Mouse (Mus musculus) frontal cortex, postnatal 10 days (tissue): ENCODE measurements around the gene Ddx19b.
"Not testable (repeated sequence)": the region's sequence is repeated elsewhere in the genome, so short reads cannot be mapped to it uniquely, and the experiment has no call there.

ENCODE experiments used
- DNase-seq, 2 experiments: peaks; one replicate each; pipeline ENCODE4 v3.0.0; 2022; ENCODE audit warnings: low spot score in 2 of 2, mixed read lengths in 1 of 2

Ddx19b gene

DNA sequence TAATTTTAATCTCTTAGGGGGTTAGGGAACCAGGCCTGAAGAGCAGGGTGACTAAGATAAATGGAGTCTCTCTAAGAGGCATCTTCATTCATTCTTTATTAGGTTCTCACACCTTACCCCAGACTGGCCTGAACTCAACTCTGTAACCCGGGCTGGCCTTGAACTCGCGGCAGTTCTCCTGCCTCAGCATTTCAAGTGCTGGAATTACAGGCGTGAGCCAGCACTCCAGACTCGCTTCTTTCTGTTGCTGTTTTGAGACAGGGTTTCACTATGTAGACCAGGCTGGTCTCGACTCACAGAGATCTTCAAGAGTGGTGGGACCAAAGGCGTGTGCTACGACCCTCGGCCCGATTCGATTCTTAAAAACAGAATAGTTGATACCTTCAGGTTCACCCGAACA is 2.7 kb upstream of the Ddx19b start:
- no peak for DNase-seq

- DNase-seq: peak; percentile 98 to 99
Measured at GRCm38 (mm10) chr8:111033482-111034215, 2.1 kb upstream of the Ddx19b start.

DNA sequence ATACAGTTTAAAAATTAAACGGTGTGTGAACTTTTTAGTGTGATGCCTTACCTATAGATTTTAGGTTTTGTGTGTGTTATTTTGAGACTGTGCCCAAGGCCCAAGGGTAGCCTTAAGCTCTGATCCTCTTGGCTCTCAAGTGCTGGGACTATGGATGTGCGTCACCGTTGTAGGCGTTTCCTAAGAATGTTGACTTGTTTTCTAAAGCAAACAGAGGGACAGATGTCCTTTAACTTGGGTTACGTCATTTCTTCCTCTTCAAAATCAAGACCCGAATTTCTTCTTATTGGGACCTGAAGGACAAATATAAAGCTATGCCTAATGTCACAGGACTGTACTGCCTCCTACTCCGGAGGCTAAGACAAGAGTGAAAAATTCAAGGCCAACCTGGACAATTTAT is 1.4 kb upstream of the Ddx19b start, which contains the start of gene Aars:
Aars (plus strand) TSS at position 229 of the 400 bp plus-strand sequence.
- no peak for DNase-seq

- DNase-seq: no peak
Measured at GRCm38 (mm10) chr8:111030045-111030444, 1.5 kb downstream of the Ddx19b start.

GRCm38 (mm10) chr8:111029589-111029988 is 2.0 kb downstream of the Ddx19b start:
- no peak for DNase-seq

DNA sequence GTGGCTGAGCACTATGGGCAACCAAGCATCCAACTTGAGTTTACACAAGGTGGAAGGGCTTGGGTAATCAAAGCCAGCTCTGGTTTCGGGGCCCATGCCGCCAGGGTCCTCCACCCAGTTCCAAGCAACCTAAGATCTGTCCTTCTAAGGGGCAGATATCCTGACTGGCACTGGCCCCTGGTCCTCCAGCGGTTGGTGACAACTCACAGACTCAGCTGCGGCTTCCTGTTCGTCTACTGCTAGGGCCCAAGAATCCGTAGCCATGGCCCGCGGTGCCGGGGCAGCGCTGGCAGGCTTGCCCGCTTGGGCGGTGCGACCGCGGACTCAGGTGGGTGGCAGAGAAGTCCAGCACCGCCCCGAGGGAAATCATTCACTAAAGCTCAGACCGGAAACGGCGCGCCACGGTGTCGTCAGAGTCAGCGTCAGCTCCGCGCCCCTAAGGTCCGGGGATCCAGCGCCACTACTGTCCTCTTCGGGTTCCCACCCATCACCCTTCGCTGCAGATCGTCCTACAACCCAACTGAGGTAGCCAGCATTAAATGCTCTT is 4.1 kb downstream of the Ddx19b start:
- DNase-seq: peak; percentile 79 to 83

DNA sequence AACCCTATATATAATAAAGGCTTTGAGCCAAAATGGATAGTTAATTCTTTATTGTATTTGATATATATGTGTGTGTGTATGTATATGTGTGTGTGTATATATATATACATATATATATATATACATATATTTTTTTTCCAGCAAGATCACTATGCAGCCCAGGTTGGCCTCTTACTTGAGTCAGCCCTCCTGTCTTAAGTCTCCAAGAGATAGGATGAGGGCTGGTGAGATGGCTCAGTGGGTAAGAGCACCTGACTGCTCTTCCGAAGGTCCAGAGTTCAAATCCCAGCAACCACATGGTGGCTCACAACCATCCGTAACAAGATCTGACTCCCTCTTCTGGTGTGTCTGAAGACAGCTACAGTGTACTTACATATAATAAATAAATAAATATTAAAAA is 4.9 kb downstream of the Ddx19b start:
- DNase-seq: not testable (repeated sequence)

DNA sequence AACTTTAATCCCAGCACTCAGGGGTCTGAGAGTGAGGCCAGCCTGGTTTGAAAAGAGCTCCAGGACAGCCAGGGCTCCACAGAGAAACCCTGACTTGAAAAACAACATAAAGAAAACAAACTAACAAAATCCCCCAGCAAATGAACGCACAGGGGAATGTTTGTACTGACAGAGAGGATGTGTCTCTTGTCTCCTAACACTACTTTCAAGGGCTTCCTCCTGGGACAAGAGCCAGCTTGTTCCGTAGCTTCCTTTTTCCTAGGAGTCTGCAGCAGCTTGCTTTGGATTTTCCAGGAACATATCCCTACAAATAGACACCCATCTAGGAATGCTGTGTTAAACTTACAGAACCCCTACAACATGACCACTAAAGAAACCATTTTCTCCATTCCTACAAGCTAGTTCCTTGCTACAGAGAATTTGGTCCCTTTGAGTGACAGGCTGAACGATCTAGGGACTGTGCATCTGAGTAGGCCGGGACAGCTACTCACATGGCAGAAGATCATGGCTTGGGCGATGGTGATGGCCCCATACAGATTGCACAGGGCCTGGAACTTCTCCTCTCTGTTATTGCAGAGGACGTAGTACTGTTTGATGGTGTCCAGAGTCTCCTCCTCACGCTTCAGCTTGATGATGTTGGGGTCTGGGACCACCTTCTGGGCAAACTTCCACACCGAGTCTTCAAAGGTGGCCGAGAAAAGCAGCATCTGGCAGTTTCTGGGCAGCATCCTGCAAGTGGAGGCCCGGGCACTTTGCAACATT is 21.1 kb downstream of the Ddx19b start:
- not testable (repeated sequence) for DNase-seq

- DNase-seq: peak; percentile 77 to 87
Measured at GRCm38 (mm10) chr8:110997547-110998531, 33.7 kb downstream of the Ddx19b start, which contains the start of gene Ddx19a. Gene Ddx19a, minus strand, starts transcription at chr8:110997800.

GRCm38 (mm10) chr8:110996641-110997430 is 34.7 kb downstream of the Ddx19b start:
- no peak for DNase-seq

GRCm38 (mm10) chr8:110990017-110990416 is 41.5 kb downstream of the Ddx19b start:
- no peak for DNase-seq

DNA sequence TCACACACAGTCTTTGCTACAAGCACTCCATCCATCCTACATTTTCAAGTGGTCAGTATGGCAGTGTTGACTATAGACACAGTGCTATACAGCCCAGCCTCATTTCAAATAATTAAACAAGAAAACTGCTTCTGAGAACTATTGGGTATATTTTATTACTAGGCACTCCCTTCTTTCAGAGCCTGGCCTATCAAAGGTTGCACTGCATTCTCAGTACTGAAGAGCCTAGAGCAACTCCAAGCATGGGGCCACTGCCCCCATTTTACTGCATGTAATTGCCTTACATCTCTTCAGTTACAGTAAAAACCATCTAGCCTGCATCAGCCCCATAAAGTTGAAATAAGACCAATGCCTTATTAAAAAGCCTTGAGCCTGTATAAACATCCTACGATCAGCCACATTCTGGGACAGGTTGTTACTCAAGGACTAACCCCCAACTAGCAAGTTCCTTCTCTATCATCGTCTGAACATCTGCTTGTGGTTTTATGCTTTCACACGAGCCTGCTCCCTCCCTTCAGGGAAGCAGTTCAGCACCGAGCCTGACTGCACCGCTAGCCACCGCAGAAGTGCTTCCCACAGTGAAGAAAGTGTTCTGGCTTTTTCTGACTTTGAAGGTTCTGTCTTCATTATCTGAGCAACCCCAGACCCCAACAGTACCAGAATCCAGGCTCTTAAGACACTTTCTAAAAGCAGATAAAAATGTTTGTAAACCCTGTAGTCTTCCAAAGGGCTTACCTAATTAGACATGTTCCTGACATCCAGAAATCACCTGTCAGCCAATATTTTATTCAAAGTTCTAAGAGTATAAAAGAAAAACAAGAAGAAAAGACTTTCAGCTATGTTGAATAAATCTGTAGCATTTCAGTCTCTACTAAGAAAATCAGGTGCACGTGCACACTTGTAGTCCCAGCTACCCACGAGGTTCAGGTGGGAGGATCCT is 43.5 kb downstream of the Ddx19b start:
- DNase-seq: no peak

DNA sequence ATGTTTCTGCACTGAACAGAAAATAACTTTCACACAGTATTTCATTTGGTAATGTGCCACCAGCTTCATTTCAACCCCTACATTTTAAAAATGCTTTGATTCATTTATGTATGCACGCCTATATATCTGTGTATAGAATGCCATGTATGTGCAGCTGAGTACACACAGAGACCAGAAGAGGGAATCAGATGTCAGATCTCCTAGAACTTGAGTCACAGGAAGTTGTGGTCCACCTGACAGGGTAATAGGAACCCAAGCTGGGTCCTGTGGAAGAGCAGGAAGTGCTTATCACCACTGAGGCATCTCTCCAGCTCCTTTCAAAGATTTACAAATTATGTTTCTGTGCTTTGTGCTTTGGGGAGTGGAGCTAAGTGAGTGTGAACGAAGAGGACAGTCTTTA is 50.2 kb downstream of the Ddx19b start:
- no peak for DNase-seq

- DNase-seq: not testable (repeated sequence)
Measured at GRCm38 (mm10) chr8:110977987-110978386, 53.6 kb downstream of the Ddx19b start.

GRCm38 (mm10) chr8:110976532-110976931 is 55.0 kb downstream of the Ddx19b start:
- DNase-seq: not testable (repeated sequence)

DNA sequence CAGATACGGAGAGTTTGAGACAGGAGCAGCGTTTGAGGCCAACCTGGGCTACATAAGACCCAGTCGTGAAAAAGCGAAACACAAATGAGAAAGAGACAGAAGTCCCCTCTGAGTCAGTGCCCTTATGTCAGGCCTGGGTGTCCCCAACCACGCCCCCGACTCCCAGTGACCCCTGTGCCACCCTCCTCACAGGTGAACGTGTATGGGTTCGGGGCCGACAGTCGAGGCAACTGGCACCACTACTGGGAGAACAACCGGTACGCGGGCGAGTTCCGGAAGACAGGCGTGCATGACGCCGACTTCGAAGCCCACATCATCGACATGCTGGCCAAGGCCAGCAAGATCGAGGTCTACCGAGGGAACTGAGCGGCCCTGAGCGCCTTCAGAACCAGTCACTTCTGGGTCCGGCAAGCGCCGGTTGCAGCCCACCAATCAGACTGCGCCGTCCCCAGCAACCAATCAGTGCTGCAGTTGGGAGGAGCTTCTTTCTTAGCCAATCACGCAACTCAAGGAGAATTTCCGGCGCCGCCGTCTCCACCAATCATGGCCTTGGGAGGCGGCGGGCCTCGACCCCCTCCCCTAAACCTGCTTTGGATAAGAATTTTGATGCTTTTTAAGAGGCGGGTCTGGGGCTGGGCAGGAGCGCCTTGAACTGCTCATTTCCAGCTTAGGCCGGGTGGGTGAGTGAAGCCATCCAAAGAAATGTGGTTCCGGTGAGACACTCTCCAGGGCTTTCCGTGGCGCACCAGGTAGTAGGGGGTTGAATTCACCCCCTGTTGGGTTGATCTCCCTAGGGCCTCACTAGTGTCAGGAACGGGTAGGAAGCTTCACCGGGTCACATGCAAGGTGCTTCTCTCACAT is 61.4 kb downstream of the Ddx19b start:
- peak; percentile 91 for DNase-seq

DNA sequence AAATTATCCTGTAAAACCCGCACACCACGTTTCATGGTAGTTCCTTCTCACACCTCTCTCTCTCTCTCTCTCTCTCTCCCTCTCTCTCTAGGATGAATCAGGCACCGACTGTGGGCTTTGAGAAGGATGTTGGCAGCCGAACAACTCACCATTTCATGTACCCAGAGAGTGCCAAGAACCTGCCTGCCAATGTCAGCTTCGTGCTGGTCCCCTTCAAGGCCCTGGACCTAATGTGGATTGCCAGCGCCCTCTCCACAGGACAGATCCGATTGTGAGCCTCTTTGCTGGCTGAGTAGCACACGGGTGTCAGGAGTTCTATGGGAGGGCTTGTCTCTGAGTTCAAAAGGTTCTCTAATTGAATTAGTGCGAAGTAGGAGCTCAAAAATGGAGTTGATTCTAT is 64.2 kb downstream of the Ddx19b start:
- no peak for DNase-seq

DNA sequence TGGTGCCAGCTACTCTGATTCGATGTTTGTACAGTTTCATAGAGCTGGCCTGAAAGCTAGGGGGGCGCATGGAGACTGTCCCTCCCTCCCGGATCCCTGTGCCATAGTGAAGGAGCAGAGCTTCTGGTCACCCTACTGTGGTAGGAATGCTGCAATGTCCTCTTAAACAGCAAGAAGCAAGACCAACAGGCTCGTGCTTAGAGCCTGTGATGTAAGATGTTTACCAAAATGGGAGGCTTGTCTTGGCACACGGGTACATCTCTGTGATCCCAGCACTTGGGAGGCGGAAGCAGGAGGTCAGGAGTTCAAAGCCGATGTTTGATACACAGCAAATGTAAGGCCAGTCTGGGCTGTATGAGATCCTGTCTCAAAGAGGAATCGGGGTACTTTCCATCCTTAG is 65.0 kb downstream of the Ddx19b start:
- no peak for DNase-seq
